Mouse (Mus musculus) megakaryocyte, embryonic 14.5 days (primary cell): ENCODE measurements around the gene Slc16a1.
"Not testable (repeated sequence)": the region's sequence is repeated elsewhere in the genome, so short reads cannot be mapped to it uniquely, and the experiment has no call there.

Experiments
- FLI1 ChIP-seq: IDR thresholded peaks from 2 replicates; pipeline ENCODE4 v1.6.1; 2012; ENCODE audit warnings: low read length, inconsistent platforms, mixed read lengths
- GATA1 ChIP-seq: IDR thresholded peaks from 3 replicates; pipeline ENCODE4 v1.6.1; 2012; ENCODE audit warnings: mixed read lengths, low read length, inconsistent platforms, borderline replicate concordance

- not testable (repeated sequence) for TF ChIP-seq GATA1, FLI1
These were observed 68.7 kb downstream of the Slc16a1 start for GRCm38 (mm10) chr3:104706951-104707771.
